Mouse (Mus musculus): ENCODE measurements around the gene Wasf2. TPM values are rescaled to one million over a fixed set of nuclear protein-coding genes. Genes with fewer than 3 reads are reported as not detected.

Wasf2 gene
- total RNA-seq (2021) = 100 to 1,000 TPM in 1 of 2 experiments, 10 to 100 TPM in 1; 77.7 to 110 TPM

GRCm38 (mm10) chr4:133129931-133130889 is at the start of gene Wasf2:
Gene Wasf2 (plus strand): TSS chr4:133130505.
- intact Hi-C loops (cut with DNase I) = loop anchor here (5.0 kb wide), 2 partner anchors 73 to 118 kb away; partner anchors contain the start of gene Ahdc1
- peak; percentile 87 for DNase-seq (ENCODE audit: low spot score)

- no peak for DNase-seq (ENCODE audit: low spot score)
- intact Hi-C loops (cut with DNase I) = no loop called here
Observed at GRCm38 (mm10) chr4:133080862-133081261, 49.4 kb upstream of the Wasf2 start.

- intact Hi-C loops (cut with DNase I) = no loop called here
Observed at GRCm38 (mm10) chr4:133082216-133082773, 48.0 kb upstream of the Wasf2 start.

GRCm38 (mm10) chr4:133083991-133084861 is 46.1 kb upstream of the Wasf2 start:
- peak; percentile 52 for DNase-seq (ENCODE audit: low spot score)

More at GRCm38 (mm10) chr4:133082216-133082773, 48.0 kb upstream of the Wasf2 start:
- no peak for DNase-seq (ENCODE audit: low spot score)

GRCm38 (mm10) chr4:133085011-133085782 is 45.1 kb upstream of the Wasf2 start:
- intact Hi-C loops (cut with DNase I) = no loop called here
- DNase-seq (ENCODE audit: low spot score) = no peak

More at GRCm38 (mm10) chr4:133083991-133084861, 46.1 kb upstream of the Wasf2 start:
- intact Hi-C loops (cut with DNase I) = no loop called here

GRCm38 (mm10) chr4:133085783-133086342 is 44.4 kb upstream of the Wasf2 start:
- intact Hi-C loops (cut with DNase I) = no loop called here
- DNase-seq (ENCODE audit: low spot score) = no peak

- intact Hi-C loops (cut with DNase I) = no loop called here
- DNase-seq (ENCODE audit: low spot score) = no peak
Observed at GRCm38 (mm10) chr4:133087177-133087714, 43.1 kb upstream of the Wasf2 start.

- DNase-seq (ENCODE audit: low spot score) = peak; percentile 63
- intact Hi-C loops (cut with DNase I) = no loop called here
Observed at GRCm38 (mm10) chr4:133087835-133088234, 42.5 kb upstream of the Wasf2 start.

- intact Hi-C loops (cut with DNase I) = no loop called here
- DNase-seq (ENCODE audit: low spot score) = no peak
Observed at GRCm38 (mm10) chr4:133089319-133089718, 41.0 kb upstream of the Wasf2 start.

- intact Hi-C loops (cut with DNase I) = no loop called here
- DNase-seq (ENCODE audit: low spot score) = no peak
Observed at GRCm38 (mm10) chr4:133089802-133090201, 40.5 kb upstream of the Wasf2 start.

- intact Hi-C loops (cut with DNase I) = no loop called here
- DNase-seq (ENCODE audit: low spot score) = no peak
Observed at GRCm38 (mm10) chr4:133090276-133090719, 40.0 kb upstream of the Wasf2 start.

- intact Hi-C loops (cut with DNase I) = no loop called here
- DNase-seq (ENCODE audit: low spot score) = no peak
Observed at GRCm38 (mm10) chr4:133090720-133091458, 39.4 kb upstream of the Wasf2 start.

- no peak for DNase-seq (ENCODE audit: low spot score)
- intact Hi-C loops (cut with DNase I) = no loop called here
Observed at GRCm38 (mm10) chr4:133091459-133091785, 38.9 kb upstream of the Wasf2 start.

GRCm38 (mm10) chr4:133092453-133092901 is 37.8 kb upstream of the Wasf2 start:
- DNase-seq (ENCODE audit: low spot score) = peak; percentile 42
- intact Hi-C loops (cut with DNase I) = no loop called here

- DNase-seq (ENCODE audit: low spot score) = no peak
- intact Hi-C loops (cut with DNase I) = no loop called here
Observed at GRCm38 (mm10) chr4:133093056-133093455, 37.2 kb upstream of the Wasf2 start.

- intact Hi-C loops (cut with DNase I) = no loop called here
- DNase-seq (ENCODE audit: low spot score) = no peak
Observed at GRCm38 (mm10) chr4:133093481-133094033, 36.7 kb upstream of the Wasf2 start.

- intact Hi-C loops (cut with DNase I) = no loop called here
- DNase-seq (ENCODE audit: low spot score) = no peak
Observed at GRCm38 (mm10) chr4:133094255-133094654, 36.0 kb upstream of the Wasf2 start.
